Mouse (Mus musculus) urinary bladder, postnatal 10 days (tissue): ENCODE measurements around the gene Spata5.

Experiments used
- DNase-seq: peaks from one replicate; pipeline ENCODE4 v3.0.0; 2022; ENCODE audit warnings: low spot score

The Spata5 gene

DNA sequence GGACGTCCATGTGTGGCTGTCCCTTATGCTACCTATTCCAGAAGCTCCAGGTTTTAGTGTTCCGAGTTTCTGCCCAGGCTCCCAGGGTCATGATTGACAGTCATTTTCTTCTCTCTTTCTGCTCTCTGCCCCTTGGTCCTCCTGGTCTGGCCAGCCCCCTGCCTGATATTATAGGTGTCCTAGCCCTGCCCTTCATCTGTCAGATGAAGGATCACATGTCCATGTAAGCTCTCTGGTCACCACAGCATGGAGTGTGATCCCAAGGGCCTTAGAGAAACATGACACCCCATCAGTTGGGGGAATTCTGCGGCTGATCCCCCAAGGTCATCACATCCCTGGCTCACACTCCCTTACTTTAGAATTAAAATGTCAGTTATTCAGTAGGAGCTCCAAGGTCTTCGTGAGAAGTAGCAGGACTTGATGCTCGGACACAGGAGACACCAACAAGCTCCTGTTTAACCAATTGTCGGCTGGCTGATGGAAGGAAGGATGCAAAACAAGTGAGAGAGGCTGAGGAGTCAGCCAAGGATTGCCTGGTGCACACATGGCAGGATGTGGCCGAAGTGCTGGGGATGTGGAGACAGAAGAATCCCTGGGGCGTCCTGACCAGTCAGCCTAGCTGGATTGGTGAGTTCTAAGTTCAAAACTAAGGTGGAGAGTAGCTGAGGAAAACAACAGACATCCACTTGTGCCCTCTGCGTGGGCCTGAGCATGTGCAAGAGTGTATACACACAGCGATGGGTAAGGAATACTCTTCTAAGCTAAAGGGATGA, 195.4 kb downstream of the Spata5 start:
- DNase-seq: no peak

DNA sequence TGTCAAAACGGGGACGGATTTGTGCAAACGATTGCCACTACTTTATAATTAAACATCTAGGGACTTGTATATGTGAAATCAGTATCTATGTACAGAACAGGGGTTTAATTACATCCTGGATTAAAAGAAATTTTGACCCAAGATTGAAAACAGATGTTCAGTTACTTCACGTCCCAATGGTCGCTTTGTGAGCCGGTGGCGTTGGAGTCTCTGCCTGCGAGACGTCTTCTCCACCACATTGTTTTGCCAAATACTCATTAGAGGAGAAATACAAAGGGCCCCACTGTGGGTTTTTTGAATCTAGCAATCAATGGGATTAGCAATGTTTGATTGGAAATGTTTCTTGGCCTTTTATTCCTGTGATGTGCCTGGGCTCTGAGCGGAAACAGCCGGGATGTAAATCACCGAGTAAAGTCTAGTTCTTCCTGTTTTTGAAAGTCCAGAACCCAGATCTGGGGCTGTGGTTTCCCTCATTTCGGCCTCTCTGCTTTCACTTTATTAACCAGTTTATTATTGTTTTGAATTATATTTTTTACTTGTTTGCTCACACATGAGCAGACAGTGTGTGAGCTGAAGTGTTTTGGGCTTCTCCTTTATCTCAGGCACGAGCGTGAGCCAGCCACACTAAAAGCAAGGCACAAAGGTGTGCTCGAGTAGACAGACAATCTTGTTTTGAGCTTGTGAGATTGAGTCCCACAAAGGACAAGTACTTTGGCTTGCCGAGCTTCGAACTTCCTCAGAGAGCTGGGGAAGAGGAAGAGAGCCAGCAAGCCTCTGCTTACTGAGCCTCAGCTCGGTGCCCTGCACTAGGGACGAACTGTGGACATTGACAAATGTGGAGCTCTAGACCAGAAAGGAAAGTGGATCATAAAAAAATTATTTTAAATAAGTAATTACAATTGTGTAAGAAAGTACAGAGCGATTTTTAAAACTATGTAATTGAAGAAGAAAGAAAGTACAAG, 197.2 kb downstream of the Spata5 start:
- no peak for DNase-seq
